Mouse (Mus musculus) adrenal gland, adult 2 months (tissue): ENCODE results near the gene Klf13. TPM values are rescaled to one million over a fixed set of nuclear protein-coding genes. Genes with fewer than 3 reads are reported as not detected.

Experiments used
- DNase-seq: peaks from one replicate; pipeline ENCODE4 v3.0.0; 2021
- polyA plus RNA-seq: library from polyadenylated mRNA; depleted of rRNA; stranded (reverse); fragments of >200 nt; gene quantifications from 2 replicates; pipeline ENCODE4 v1.2.3, GENCODE M21; 2012
- total RNA-seq, 2 experiments: library from RNA; stranded (reverse); gene quantifications; 2 replicates each; pipeline ENCODE4 v1.2.3; 2021

Gene Klf13
- total and polyA plus RNA-seq, 3 experiments, result 67.0 to 87.7 (median 77.8) TPM

- DNase-seq, result no peak
These were observed 30.0 kb downstream of the Klf13 start for GRCm38 (mm10) chr7:63908496-63909285.

- no peak for DNase-seq
These were observed 30.8 kb downstream of the Klf13 start for GRCm38 (mm10) chr7:63907778-63908495.

- DNase-seq, result no peak
These were observed 33.1 kb downstream of the Klf13 start for GRCm38 (mm10) chr7:63905642-63906041.

- no peak for DNase-seq
These were observed 33.5 kb downstream of the Klf13 start for GRCm38 (mm10) chr7:63905190-63905589.

GRCm38 (mm10) chr7:63903635-63904380 is 34.9 kb downstream of the Klf13 start:
- DNase-seq, result no peak

GRCm38 (mm10) chr7:63902604-63903210 is 36.0 kb downstream of the Klf13 start:
- DNase-seq, result no peak

- DNase-seq, result no peak
These were observed 36.8 kb downstream of the Klf13 start for GRCm38 (mm10) chr7:63901942-63902341.

GRCm38 (mm10) chr7:63901346-63901745 is 37.4 kb downstream of the Klf13 start:
- DNase-seq, result no peak

- no peak for DNase-seq
These were observed 38.3 kb downstream of the Klf13 start for GRCm38 (mm10) chr7:63900411-63900810.

- DNase-seq, result no peak
These were observed 38.8 kb downstream of the Klf13 start for GRCm38 (mm10) chr7:63899925-63900324.

- DNase-seq, result no peak
These were observed 40.5 kb downstream of the Klf13 start for GRCm38 (mm10) chr7:63898201-63898600.

GRCm38 (mm10) chr7:63897655-63898054 is 41.1 kb downstream of the Klf13 start:
- no peak for DNase-seq

GRCm38 (mm10) chr7:63896968-63897468 is 41.7 kb downstream of the Klf13 start:
- peak; percentile 93 for DNase-seq

GRCm38 (mm10) chr7:63896276-63896967 is 42.3 kb downstream of the Klf13 start:
- no peak for DNase-seq

- DNase-seq, result no peak
These were observed 43.5 kb downstream of the Klf13 start for GRCm38 (mm10) chr7:63895223-63895622.

- no peak for DNase-seq
These were observed 44.1 kb downstream of the Klf13 start for GRCm38 (mm10) chr7:63894662-63895061.

- DNase-seq, result no peak
These were observed 45.0 kb downstream of the Klf13 start for GRCm38 (mm10) chr7:63893729-63894128.

GRCm38 (mm10) chr7:63893201-63893600 is 45.5 kb downstream of the Klf13 start:
- DNase-seq, result no peak

- no peak for DNase-seq
These were observed 47.1 kb downstream of the Klf13 start for GRCm38 (mm10) chr7:63891488-63892075.

- no peak for DNase-seq
These were observed 49.4 kb downstream of the Klf13 start for GRCm38 (mm10) chr7:63889116-63889975.
